Mouse (Mus musculus) kidney, adult 2 months (tissue): ENCODE results near the gene Actc1.

Source experiments
- CTCF ChIP-seq: fragments of 200-500 bp; conservative IDR thresholded peaks from 2 replicates; pipeline ENCODE4 v1.5.1; 2011; ENCODE audit warnings: low read depth, mild to moderate bottlenecking, control low read depth, low read length, moderate library complexity, mixed read lengths; ENCODE audit not compliant: insufficient read depth, insufficient read length
- POLR2A ChIP-seq: fragments of 200-500 bp; IDR thresholded peaks from one replicate; pipeline ENCODE4 v1.6.1; 2011; ENCODE audit warnings: low read depth, low read length, control low read depth

GRCm38 (mm10) chr2:114012749-114013211, 40.6 kb downstream of the Actc1 start:
- TF ChIP-seq CTCF (no peak), POLR2A (no peak)
